Mouse (Mus musculus): ENCODE measurements around the gene Olfr1411. TPM values are rescaled to one million over a fixed set of nuclear protein-coding genes. Genes with fewer than 3 reads are reported as not detected.

The Olfr1411 gene
- polyA plus RNA-seq (2014; fragmentation: Nextera tagmentation; extraction: Ambion mirVana): not detected in 2 replicates

- H3K9ac ChIP-seq (ENCODE audit: low read length): no peak within 1 kb of the TSS
- H3K4me1 ChIP-seq (ENCODE audit: control insufficient read depth, insufficient read depth, low read length): no peaks in the 10 kb centered on the region
- ATAC-seq: no peak
- no peaks in the 10 kb centered on the region for H3K36me3 ChIP-seq (ENCODE audit: control insufficient read depth, insufficient read depth, low read length)
- H3K27ac ChIP-seq (ENCODE audit: low read depth, low read length): no peak within 1 kb of the TSS
- DNase-seq (ENCODE audit: low spot score): no peak
- no peaks in the 10 kb centered on the region for H3K27me3 ChIP-seq (replicated peaks; ENCODE audit: control insufficient read depth, insufficient read depth, low read length)
- H3K9me3 ChIP-seq (replicated peaks; ENCODE audit: control insufficient read depth, low read length): no peaks in the 10 kb centered on the region
- H3K4me2 ChIP-seq (ENCODE audit: low read length): no peak within 1 kb of the TSS
- H3K4me3 ChIP-seq (ENCODE audit: low read depth, low read length): no peak within 1 kb of the TSS
Measured at GRCm38 (mm10) chr1:92594111-92594510, at the start of gene Olfr1411. Gene Olfr1411, plus strand, starts transcription at chr1:92594411.

- Histone ChIP-seq H3K27me3 (replicated peaks; ENCODE audit: control insufficient read depth, insufficient read depth, low read length) (no peaks in the 10 kb centered on the region), H3K4me3 (ENCODE audit: low read depth, low read length) (no peak overlapping the region), H3K4me2 (ENCODE audit: low read length) (no peak overlapping the region), H3K27ac (ENCODE audit: low read depth, low read length) (no peak overlapping the region), H3K9me3 (replicated peaks; ENCODE audit: control insufficient read depth, low read length) (no peaks in the 10 kb centered on the region), H3K36me3 (ENCODE audit: control insufficient read depth, insufficient read depth, low read length) (no peaks in the 10 kb centered on the region), H3K4me1 (ENCODE audit: control insufficient read depth, insufficient read depth, low read length) (no peaks in the 10 kb centered on the region), H3K9ac (ENCODE audit: low read length) (no peak overlapping the region)
- WGBS: 72% methylated on average over 2 of the region's 2 CpGs
- no peak for ATAC-seq
- DNase-seq (ENCODE audit: low spot score): no peak
Measured at GRCm38 (mm10) chr1:92545929-92546328, 48.3 kb upstream of the Olfr1411 start.

GRCm38 (mm10) chr1:92571022-92571421 lies 23.2 kb upstream of the Olfr1411 start, which contains the start of gene Olfr1413:
Gene Olfr1413, plus strand, starts transcription at chr1:92571322.
- H3K27me3 ChIP-seq (replicated peaks; ENCODE audit: control insufficient read depth, insufficient read depth, low read length): no peaks in the 10 kb centered on the region
- H3K27ac ChIP-seq (ENCODE audit: low read depth, low read length): no peak within 1 kb of the TSS
- no peak for DNase-seq (ENCODE audit: low spot score)
- no peak within 1 kb of the TSS for H3K9ac ChIP-seq (ENCODE audit: low read length)
- no peak for ATAC-seq
- no peaks in the 10 kb centered on the region for H3K36me3 ChIP-seq (ENCODE audit: control insufficient read depth, insufficient read depth, low read length)
- no peak within 1 kb of the TSS for H3K4me2 ChIP-seq (ENCODE audit: low read length)
- no peak within 1 kb of the TSS for H3K4me3 ChIP-seq (ENCODE audit: low read depth, low read length)
- WGBS: 85% methylated on average over 3 of the region's 3 CpGs
- H3K4me1 ChIP-seq (ENCODE audit: control insufficient read depth, insufficient read depth, low read length): no peaks in the 10 kb centered on the region
- no peaks in the 10 kb centered on the region for H3K9me3 ChIP-seq (replicated peaks; ENCODE audit: control insufficient read depth, low read length)

GRCm38 (mm10) chr1:92585479-92585878 lies 8.7 kb upstream of the Olfr1411 start, which contains the start of gene Olfr1412:
Gene Olfr1412, plus strand, starts transcription at chr1:92585779.
- H3K27me3 ChIP-seq (replicated peaks; ENCODE audit: control insufficient read depth, insufficient read depth, low read length): no peaks in the 10 kb centered on the region
- DNase-seq (ENCODE audit: low spot score) (no peak), ATAC-seq (no peak)
- no peaks in the 10 kb centered on the region for H3K36me3 ChIP-seq (ENCODE audit: control insufficient read depth, insufficient read depth, low read length)
- no peaks in the 10 kb centered on the region for H3K9me3 ChIP-seq (replicated peaks; ENCODE audit: control insufficient read depth, low read length)
- H3K4me2 ChIP-seq (ENCODE audit: low read length): no peak within 1 kb of the TSS
- no peak within 1 kb of the TSS for H3K9ac ChIP-seq (ENCODE audit: low read length)
- H3K4me1 ChIP-seq (ENCODE audit: control insufficient read depth, insufficient read depth, low read length): no peaks in the 10 kb centered on the region
- WGBS: 84% methylated on average over 2 of the region's 2 CpGs
- no peak within 1 kb of the TSS for H3K4me3 ChIP-seq (ENCODE audit: low read depth, low read length)
- no peak within 1 kb of the TSS for H3K27ac ChIP-seq (ENCODE audit: low read depth, low read length)

DNA sequence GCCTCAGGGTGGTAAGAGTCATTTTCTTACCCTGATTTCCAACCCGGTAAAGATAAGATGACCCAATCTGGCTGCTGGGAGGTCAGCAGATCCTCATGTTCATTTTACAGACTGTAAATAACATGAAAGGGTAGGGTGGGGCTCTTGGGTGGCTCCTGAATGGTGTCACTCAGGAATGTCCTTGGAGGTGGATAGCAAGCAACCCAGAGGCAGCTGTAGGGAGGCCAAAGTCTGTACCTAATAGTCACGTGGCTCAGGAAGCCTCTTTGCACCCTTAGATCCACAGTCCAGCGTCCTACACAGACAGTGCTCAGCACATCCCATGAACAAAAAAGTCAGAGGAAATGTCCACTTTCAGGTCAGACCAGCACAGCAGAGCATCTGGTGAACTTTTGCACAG lies 1.8 kb downstream of the Olfr1411 start:
- Histone ChIP-seq H3K4me3 (ENCODE audit: low read depth, low read length) (no peak overlapping the region), H3K27me3 (replicated peaks; ENCODE audit: control insufficient read depth, insufficient read depth, low read length) (no peaks in the 10 kb centered on the region), H3K27ac (ENCODE audit: low read depth, low read length) (no peak overlapping the region), H3K4me2 (ENCODE audit: low read length) (no peak overlapping the region), H3K4me1 (ENCODE audit: control insufficient read depth, insufficient read depth, low read length) (no peaks in the 10 kb centered on the region), H3K9ac (ENCODE audit: low read length) (no peak overlapping the region), H3K36me3 (ENCODE audit: control insufficient read depth, insufficient read depth, low read length) (no peaks in the 10 kb centered on the region), H3K9me3 (replicated peaks; ENCODE audit: control insufficient read depth, low read length) (no peaks in the 10 kb centered on the region)
- no peak for ATAC-seq
- whole genome bisulfite sequencing: 89% methylated on average over 3 of the region's 3 CpGs
- no peak for DNase-seq (ENCODE audit: low spot score)

- H3K4me1 ChIP-seq (ENCODE audit: control insufficient read depth, insufficient read depth, low read length): no peaks in the 10 kb centered on the region
Measured at GRCm38 (mm10) chr1:92605482-92605881, 11.3 kb downstream of the Olfr1411 start, which contains the start of gene Olfr1410. Gene Olfr1410, plus strand, starts transcription at chr1:92605782.

DNA sequence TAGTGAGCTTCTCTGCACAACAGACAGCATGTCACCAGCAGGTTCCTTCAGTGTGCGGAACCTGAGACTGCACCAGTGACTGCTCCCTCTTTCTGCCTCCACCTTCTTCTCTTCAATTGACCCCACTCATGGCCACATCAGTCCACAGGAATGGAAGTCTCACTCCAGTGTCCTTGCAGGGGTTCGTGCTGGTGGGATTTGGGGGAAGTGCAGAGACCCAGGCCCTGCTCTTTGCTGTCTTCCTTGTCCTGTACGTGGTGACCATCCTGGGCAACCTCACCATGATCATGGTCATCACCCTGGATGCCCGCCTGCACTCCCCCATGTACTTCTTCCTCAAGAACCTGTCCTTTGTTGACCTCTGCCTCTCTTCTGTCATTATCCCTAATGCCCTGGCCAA lies 13.5 kb downstream of the Olfr1411 start:
- no peaks in the 10 kb centered on the region for H3K9me3 ChIP-seq (replicated peaks; ENCODE audit: control insufficient read depth, low read length)
- ATAC-seq (no peak), DNase-seq (ENCODE audit: low spot score) (no peak)
- no peak overlapping the region for H3K4me2 ChIP-seq (ENCODE audit: low read length)
- WGBS: 72% methylated on average over 4 of the region's 4 CpGs
- H3K4me3 ChIP-seq (ENCODE audit: low read depth, low read length): no peak overlapping the region
- H3K27ac ChIP-seq (ENCODE audit: low read depth, low read length): no peak overlapping the region
- no peaks in the 10 kb centered on the region for H3K36me3 ChIP-seq (ENCODE audit: control insufficient read depth, insufficient read depth, low read length)
- H3K4me1 ChIP-seq (ENCODE audit: control insufficient read depth, insufficient read depth, low read length): no peaks in the 10 kb centered on the region
- no peaks in the 10 kb centered on the region for H3K27me3 ChIP-seq (replicated peaks; ENCODE audit: control insufficient read depth, insufficient read depth, low read length)
- no peak overlapping the region for H3K9ac ChIP-seq (ENCODE audit: low read length)

More at GRCm38 (mm10) chr1:92605482-92605881, 11.3 kb downstream of the Olfr1411 start, which contains the start of gene Olfr1410:
- DNase-seq (ENCODE audit: low spot score): no peak
- 83% methylated on average over 1 of the region's 1 CpGs for WGBS
- no peak within 1 kb of the TSS for H3K27ac ChIP-seq (ENCODE audit: low read depth, low read length)
- H3K27me3 ChIP-seq (replicated peaks; ENCODE audit: control insufficient read depth, insufficient read depth, low read length): no peaks in the 10 kb centered on the region
- no peak within 1 kb of the TSS for H3K4me3 ChIP-seq (ENCODE audit: low read depth, low read length)
- ATAC-seq: no peak
- H3K4me2 ChIP-seq (ENCODE audit: low read length): no peak within 1 kb of the TSS
- H3K36me3 ChIP-seq (ENCODE audit: control insufficient read depth, insufficient read depth, low read length): no peaks in the 10 kb centered on the region
- H3K9ac ChIP-seq (ENCODE audit: low read length): no peak within 1 kb of the TSS
- no peaks in the 10 kb centered on the region for H3K9me3 ChIP-seq (replicated peaks; ENCODE audit: control insufficient read depth, low read length)

GRCm38 (mm10) chr1:92611008-92611407 lies 16.8 kb downstream of the Olfr1411 start:
- ATAC-seq (no peak), DNase-seq (ENCODE audit: low spot score) (peak; percentile 77)
- Histone ChIP-seq H3K36me3 (ENCODE audit: control insufficient read depth, insufficient read depth, low read length) (no peaks in the 10 kb centered on the region), H3K4me1 (ENCODE audit: control insufficient read depth, insufficient read depth, low read length) (no peaks in the 10 kb centered on the region), H3K27ac (ENCODE audit: low read depth, low read length) (no peak overlapping the region), H3K4me2 (ENCODE audit: low read length) (no peak overlapping the region), H3K9ac (ENCODE audit: low read length) (no peak overlapping the region), H3K27me3 (replicated peaks; ENCODE audit: control insufficient read depth, insufficient read depth, low read length) (no peaks in the 10 kb centered on the region), H3K4me3 (ENCODE audit: low read depth, low read length) (no peak overlapping the region), H3K9me3 (replicated peaks; ENCODE audit: control insufficient read depth, low read length) (no peaks in the 10 kb centered on the region)
- WGBS: 4% methylated on average over 5 of the region's 5 CpGs

DNA sequence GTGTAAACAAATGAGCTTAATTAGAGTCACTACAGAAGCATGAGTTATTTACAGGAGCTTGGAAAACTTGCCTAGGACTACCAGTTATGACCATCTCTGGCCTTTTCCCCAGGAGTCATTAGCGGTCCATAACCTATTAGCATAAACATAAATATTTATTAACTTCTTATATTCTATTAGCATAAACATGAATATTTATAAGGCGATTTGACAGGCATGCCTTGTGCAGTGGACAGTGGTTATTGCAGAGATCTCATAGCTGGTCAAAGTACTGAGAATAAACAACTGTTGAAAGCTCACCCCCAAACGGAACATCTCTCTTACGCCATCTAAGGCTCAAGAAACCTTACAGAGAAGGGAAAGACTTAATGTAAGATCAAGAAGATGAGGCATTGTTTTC lies 19.0 kb downstream of the Olfr1411 start:
- DNase-seq (ENCODE audit: low spot score): no peak

More for the DNA sequence above, 19.0 kb downstream of the Olfr1411 start:
- Histone ChIP-seq H3K27me3 (replicated peaks; ENCODE audit: control insufficient read depth, insufficient read depth, low read length) (no peaks in the 10 kb centered on the region), H3K9me3 (replicated peaks; ENCODE audit: control insufficient read depth, low read length) (no peaks in the 10 kb centered on the region), H3K4me3 (ENCODE audit: low read depth, low read length) (no peak overlapping the region), H3K4me2 (ENCODE audit: low read length) (no peak overlapping the region), H3K36me3 (ENCODE audit: control insufficient read depth, insufficient read depth, low read length) (no peaks in the 10 kb centered on the region), H3K4me1 (ENCODE audit: control insufficient read depth, insufficient read depth, low read length) (no peaks in the 10 kb centered on the region), H3K9ac (ENCODE audit: low read length) (no peak overlapping the region), H3K27ac (ENCODE audit: low read depth, low read length) (no peak overlapping the region)
- ATAC-seq: no peak
- WGBS: 37% methylated on average over 4 of the region's 4 CpGs

Measured in forebrain, embryonic 14.5 days (tissue).